Mouse (Mus musculus) thymus, postnatal 36 days (tissue): ENCODE measurements around the gene Syngr1.

Experiments used
- DNase-seq, 2 experiments: peaks; one replicate each; pipeline ENCODE4 v3.0.0; 2022; ENCODE audit warnings: mixed read lengths in 2 of 2

Syngr1 gene

DNA sequence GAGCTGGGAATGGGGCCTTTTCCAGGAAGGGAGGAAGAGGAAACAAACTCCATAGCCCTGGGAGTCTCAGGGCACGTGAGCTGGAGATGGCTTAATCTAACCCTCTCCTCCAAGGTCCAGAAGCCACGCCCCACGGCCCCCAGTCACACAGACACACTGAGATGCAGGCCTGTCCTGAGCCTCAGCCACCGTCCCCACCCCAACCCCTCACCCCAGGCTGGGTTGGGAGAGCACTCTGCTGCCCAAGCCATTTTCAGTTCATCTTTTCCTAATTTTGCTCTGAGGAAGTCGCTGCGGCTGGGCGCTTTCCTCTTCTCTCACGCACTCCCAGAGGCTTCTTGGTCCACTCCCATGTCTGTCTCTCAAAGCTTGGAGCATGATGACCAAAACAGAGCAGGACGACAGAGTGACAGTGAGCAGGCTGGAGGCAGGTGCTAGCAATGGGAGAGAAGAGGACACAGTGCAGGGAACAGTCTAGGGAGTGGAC lies 19.1 kb upstream of the Syngr1 start:
- no peak for DNase-seq

DNA sequence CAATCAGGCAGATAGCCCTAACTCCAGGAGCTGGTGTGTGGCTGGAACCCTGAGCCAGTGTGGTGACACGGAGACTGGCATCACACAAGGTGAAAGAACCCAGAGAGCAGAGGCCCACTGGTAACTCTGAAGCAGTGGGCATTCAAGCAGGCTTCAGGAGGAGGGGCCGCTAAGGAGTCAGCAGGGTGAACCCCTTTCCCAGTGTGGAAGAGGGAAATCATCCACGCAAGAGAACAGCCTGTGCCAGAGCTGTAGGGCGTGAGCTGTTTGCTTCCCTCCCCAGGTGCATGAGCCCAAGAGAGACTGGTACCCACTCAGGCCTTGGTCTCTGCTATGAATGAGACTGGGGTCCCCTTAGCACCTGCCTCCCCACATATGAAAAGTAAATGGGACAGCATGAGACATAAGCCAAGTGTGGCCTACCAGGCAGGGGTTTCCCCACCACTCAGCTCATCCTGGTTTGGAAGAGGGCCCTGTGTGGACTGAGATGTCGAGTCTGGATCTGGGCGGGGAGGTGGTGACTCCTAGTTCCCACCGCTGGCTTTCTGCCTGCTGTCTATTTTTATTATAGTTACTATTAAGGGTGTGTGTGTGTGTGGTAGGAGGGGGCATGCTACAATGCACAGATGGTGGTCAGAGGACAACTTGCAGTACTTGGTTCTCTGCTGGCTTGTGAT lies 18.4 kb upstream of the Syngr1 start:
- no peak for DNase-seq

- no peak for DNase-seq
Measured at GRCm38 (mm10) chr15:80073256-80073621, 17.9 kb upstream of the Syngr1 start.

GRCm38 (mm10) chr15:80074663-80075373 lies 16.3 kb upstream of the Syngr1 start:
- DNase-seq = no peak

- DNase-seq = no peak
Measured at GRCm38 (mm10) chr15:80075374-80075694, 15.8 kb upstream of the Syngr1 start.

DNA sequence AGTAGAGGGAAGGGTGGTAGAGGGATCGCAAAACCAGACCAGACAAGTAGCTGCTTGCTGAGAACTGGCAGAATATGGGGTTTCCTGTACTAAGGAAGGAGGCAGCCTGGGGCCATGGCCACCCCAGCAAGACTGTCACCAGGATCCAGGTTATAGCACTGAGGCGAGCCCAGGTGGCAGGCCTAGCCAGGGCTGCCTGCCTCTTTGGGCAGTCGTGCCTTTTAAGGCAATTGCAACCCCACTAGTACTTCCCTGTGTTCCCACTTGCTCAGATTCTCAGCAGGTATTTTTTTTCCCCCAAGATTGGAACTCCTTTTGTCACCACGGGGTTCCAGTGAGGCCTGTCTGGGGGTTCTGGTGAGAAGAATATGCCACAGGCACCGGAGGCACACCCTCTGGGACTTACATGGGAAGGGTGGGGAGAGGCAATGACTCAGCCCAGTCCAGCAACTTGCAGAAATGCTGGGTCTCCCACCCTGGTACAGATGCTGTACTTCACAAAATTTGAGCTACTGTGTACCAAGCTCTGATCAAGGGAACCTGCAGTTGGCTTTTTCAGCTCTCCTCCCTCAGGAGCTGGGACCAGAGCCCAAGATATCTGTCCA lies 15.3 kb upstream of the Syngr1 start:
- no peak for DNase-seq

DNA sequence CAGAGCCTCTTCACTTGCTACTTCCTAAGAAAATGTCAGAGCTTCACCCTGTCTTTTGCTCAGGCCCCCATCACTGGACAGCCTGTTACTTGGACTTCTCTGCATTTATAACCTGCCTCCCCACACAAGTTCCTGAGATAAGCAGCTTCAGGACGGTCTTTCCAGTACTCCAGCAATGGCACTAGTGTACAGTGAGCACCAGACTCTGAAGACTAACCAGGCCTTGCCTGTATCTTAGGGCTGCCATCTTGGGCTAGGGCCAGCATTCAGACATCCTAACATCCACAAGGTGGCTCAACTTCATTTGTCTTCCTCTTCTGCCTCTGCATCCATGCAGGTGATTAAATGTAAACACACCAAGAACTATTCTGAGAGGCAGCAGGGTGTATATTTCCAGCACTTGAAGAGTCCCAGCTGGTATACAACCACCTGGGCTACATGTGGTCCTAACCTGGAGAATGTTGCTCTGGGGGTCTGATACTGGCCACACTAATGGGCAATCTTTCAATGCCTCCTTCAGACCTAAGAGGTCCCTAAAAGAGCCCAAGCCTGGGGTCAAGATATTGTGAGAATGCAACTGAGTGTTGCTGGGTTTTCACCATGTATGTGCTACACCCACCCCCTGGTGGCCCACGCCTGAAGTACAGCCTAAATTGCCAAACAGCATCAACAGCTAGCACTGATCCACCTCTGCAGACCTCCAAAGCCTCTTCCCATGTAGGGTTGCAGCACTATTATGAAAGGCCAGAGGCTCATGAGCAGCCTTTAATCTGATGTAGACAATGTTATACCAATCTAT lies 14.6 kb upstream of the Syngr1 start:
- peak; percentile 68 to 75 for DNase-seq

DNA sequence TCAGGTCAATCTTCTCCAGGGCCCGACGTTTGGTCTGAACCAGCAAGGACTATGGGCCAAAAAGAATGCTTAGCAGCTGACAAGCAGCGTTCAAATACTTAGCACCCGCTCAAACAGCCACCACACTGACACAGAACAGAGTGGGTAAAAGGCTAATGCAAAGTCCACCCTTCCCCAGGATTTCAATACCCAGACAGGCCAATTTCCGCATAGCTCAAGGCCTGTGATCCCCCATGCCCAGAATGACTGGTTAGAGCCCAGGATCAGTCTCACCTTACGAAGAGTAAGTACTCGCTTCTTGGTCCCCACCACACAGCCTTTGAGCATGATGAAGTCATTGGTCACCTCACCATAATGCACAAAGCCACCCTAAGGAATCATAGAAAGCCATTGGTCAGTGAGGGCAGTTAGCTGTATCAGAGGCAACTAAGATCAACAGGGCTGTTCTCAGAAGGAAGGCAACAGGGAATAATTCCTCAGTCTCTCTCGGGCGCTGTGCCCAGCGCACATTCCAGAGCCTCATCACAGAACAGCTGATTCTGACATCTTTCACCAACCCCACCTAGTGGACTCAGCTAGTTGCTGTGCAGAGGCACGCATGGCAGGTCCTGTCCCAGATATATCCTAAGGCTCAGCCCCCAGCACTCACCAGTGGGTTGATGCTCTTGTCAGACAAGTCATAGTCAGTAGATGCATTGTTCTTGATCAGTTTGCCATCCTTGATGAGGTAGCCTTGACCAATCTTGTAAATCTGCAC lies 12.9 kb upstream of the Syngr1 start:
- no peak for DNase-seq

DNA sequence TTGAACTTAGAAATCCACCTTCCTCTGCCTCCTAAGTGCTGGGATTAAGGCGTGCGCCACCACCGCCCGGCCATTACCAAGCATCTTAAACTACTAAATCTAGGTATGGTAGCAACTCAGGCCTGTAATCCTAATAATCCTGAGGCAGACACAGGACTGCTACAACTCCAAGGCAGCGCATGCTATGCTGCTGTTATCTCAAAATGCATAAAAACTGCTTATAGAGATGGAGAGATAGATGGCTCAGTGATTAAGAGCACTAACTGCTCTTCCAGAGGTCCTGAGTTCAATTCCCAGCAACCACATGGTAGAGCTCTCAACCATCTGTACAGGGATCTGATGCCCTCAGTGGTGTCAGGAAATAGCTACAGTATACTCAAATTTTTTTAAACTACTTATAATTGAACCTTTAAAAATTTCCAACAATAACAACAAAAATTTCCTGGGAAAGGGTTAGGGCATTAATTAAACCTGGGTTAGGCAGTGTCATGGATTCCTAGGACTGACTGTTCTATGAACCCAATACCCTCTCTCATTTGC lies 11.9 kb upstream of the Syngr1 start:
- no peak for DNase-seq

DNA sequence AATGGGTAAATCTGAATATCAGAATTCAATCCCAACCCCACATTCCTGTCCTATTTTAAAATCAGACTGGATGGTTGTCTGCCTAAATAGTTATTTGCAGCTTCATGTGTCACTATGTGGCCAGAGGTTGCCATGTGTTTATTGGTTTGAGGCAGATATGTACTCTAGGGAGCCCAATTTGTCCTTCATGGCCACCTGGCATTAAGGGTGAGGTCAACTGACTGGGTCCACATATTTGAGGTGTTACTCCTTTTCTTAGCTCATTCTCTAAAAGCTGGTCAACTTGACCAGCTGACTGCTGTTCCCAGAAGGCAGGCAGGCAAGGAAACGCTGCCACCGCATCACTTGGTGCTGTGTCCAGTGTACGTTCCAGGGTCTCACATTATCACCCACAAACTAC lies 11.2 kb upstream of the Syngr1 start:
- no peak for DNase-seq

GRCm38 (mm10) chr15:80080711-80081615 lies 10.2 kb upstream of the Syngr1 start:
- DNase-seq = peak in 1 of 2 experiments; percentile 46

GRCm38 (mm10) chr15:80081801-80082546 lies 9.2 kb upstream of the Syngr1 start:
- no peak for DNase-seq

GRCm38 (mm10) chr15:80082661-80083275 lies 8.4 kb upstream of the Syngr1 start:
- no peak for DNase-seq

DNA sequence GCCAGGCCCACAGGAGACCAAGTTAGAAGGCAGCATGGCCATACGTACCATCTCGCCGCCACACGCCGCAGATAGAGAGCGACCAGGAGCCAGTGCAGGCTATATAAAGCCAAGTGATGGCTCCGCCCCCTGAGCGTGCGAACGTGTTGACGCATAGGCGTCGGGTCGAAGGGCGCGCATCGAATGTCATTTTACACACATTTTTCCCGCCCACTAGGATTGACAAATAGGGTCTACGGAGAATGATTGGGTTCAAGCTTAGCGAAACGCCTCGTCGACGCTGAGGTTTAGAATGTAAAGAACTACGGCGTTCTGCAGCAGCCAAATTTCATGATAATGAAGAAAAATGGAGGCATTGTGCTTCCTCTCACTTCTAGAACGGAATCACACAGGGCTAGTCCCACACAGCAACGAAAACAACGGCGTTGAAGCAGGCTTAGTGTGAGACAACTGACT lies 7.8 kb upstream of the Syngr1 start:
- DNase-seq = peak; percentile 98 to 99

- DNase-seq = no peak
Measured at GRCm38 (mm10) chr15:80083740-80084139, 7.4 kb upstream of the Syngr1 start.

- DNase-seq = no peak
Measured at GRCm38 (mm10) chr15:80087406-80088012, 3.6 kb upstream of the Syngr1 start.

- DNase-seq = peak; percentile 90 to 93
Measured at GRCm38 (mm10) chr15:80088637-80089036, 2.5 kb upstream of the Syngr1 start.

- DNase-seq = no peak
Measured at GRCm38 (mm10) chr15:80090155-80090554, 979 bp upstream of the Syngr1 start.

DNA sequence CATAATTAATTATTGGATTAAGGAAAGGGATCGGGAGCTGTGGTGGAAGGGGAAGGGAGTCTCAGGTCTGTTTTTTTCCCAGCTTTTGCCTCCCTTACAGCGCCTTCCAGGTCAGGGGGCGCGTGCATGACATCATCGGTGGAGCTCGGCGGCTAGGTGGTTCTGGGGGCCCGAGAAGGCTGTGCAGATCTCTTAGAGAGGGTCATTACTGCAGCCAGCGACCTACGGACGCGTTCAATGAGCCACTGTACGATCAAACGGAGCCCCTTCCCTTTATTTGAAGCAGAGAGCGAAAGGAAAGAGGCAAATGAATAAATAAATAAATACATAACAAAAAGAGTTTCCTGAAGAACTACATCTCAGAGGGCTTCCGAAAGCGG lies 403 bp upstream of the Syngr1 start:
- DNase-seq = peak in 1 of 2 experiments; percentile 33
